Mouse (Mus musculus) cerebellum, adult 2 months (tissue): ENCODE data around the gene Gbp5. TPM values are rescaled to one million over a fixed set of nuclear protein-coding genes. Genes with fewer than 3 reads are reported as not detected.

Source experiments
- DNase-seq, 2 experiments: peaks; one replicate each; pipeline ENCODE4 v3.0.0; 2021
- H3K27ac ChIP-seq: fragments of 200-500 bp; 2 replicates; pipeline ENCODE4 v1.5.1; 2012; ENCODE audit warnings: low read length, control low read depth, inconsistent platforms; ENCODE audit not compliant: insufficient read depth
- H3K27me3 ChIP-seq: fragments of 200-500 bp; 2 replicates; pipeline ENCODE4 v1.6.1; 2012; ENCODE audit warnings: inconsistent platforms, mild to moderate bottlenecking, low read length, moderate library complexity; ENCODE audit not compliant: control insufficient read depth, insufficient read depth
- H3K4me1 ChIP-seq: fragments of 200-500 bp; 2 replicates; pipeline ENCODE4 v1.6.1; 2011; ENCODE audit warnings: low read length; ENCODE audit not compliant: control insufficient read depth, insufficient read depth
- H3K4me3 ChIP-seq: fragments of 200-500 bp; replicated peaks from 2 replicates; pipeline ENCODE3; 2011; ENCODE audit warnings: mild to moderate bottlenecking, low read depth, low read length, control low read depth; ENCODE audit not compliant: insufficient read depth
- CTCF ChIP-seq: fragments of 200-500 bp; IDR thresholded peaks from 2 replicates; pipeline ENCODE4 v1.5.1; 2011; ENCODE audit warnings: low read depth, mild to moderate bottlenecking, control low read depth, low read length, moderate library complexity, borderline replicate concordance; ENCODE audit not compliant: insufficient read depth
- POLR2A ChIP-seq: fragments of 200-500 bp; IDR thresholded peaks from 2 replicates; pipeline ENCODE4 v1.6.1; 2011; ENCODE audit warnings: low read length, control low read depth, borderline replicate concordance; ENCODE audit not compliant: insufficient read depth
- WGBS: fragments of 180-500 bp; shearing (Covaris S2); methylation state at CpG from one replicate; pipeline ENCODE4 v1.1.7; 2018; 5-methylcytosine and 5-hydroxymethylcytosine counted together
- polyA plus RNA-seq: library from polyadenylated mRNA; depleted of rRNA; stranded (reverse); fragments of >200 nt; gene quantifications from 2 replicates; pipeline ENCODE4 v1.2.3, GENCODE M21; 2012; rRNA removed

The Gbp5 gene
- polyA plus RNA-seq, 1 experiment, result 2.4 TPM

DNA sequence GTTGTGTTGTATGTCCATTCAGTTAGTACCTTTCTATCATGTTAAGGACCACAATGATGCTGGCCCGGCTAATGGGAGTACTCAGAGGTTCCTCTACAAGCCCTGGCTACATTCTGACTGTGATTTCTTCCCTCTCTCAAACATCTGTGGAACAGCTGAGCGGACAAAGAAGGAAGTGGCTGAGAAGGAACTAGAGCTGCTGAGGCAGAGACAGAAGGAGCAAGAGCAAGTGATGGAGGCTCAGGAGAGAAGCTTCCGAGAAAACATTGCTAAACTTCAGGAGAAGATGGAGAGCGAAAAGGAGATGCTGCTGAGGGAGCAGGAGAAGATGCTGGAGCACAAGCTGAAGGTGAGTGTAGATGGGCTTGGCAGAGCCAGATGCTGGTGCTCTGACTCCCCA, 77.0 kb downstream of the Gbp5 start:
- WGBS, result 98% methylated on average over 4 of the region's 4 CpGs
- DNase-seq, result no peak
- no peak for TF ChIP-seq POLR2A
- no peak for TF ChIP-seq CTCF
- Histone ChIP-seq H3K4me3 (no peak overlapping the region), H3K27me3 (no peaks in the 10 kb centered on the region), H3K4me1 (peaks cover 4% of the 10 kb centered on the region), H3K27ac (no peak overlapping the region)

Other genes starting within 250 kb of the Gbp5 start
- 15.7 and 16.8 TPM in 2 replicates for gene Pdlim5, start 98.3 kb upstream of the Gbp5 start, polyA plus RNA-seq
- gene Gbp7, start 36.4 kb downstream of the Gbp5 start, polyA plus RNA-seq, result 1.5 and 1.7 TPM in 2 replicates
- 5.4 and 8.5 TPM in 2 replicates for gene Gbp3, start 66.0 kb downstream of the Gbp5 start, polyA plus RNA-seq
- gene Gbp2b, start 100.9 kb downstream of the Gbp5 start, polyA plus RNA-seq, result not detected in 2 replicates
- 2.5 and 3.3 TPM in 2 replicates for gene Gbp2, start 126.6 kb downstream of the Gbp5 start, polyA plus RNA-seq
- gene Kyat3, start 207.1 kb downstream of the Gbp5 start, polyA plus RNA-seq, result 6.5 and 7.7 TPM in 2 replicates